Mouse (Mus musculus) cerebellum, adult 11 months (tissue): ENCODE results near the gene Itgb3.
"Not testable (repeated sequence)": the region's sequence is repeated elsewhere in the genome, so short reads cannot be mapped to it uniquely, and the experiment has no call there.

ENCODE experiments used
- DNase-seq: peaks from one replicate; pipeline ENCODE4 v3.0.0; 2022

The Itgb3 gene

DNA sequence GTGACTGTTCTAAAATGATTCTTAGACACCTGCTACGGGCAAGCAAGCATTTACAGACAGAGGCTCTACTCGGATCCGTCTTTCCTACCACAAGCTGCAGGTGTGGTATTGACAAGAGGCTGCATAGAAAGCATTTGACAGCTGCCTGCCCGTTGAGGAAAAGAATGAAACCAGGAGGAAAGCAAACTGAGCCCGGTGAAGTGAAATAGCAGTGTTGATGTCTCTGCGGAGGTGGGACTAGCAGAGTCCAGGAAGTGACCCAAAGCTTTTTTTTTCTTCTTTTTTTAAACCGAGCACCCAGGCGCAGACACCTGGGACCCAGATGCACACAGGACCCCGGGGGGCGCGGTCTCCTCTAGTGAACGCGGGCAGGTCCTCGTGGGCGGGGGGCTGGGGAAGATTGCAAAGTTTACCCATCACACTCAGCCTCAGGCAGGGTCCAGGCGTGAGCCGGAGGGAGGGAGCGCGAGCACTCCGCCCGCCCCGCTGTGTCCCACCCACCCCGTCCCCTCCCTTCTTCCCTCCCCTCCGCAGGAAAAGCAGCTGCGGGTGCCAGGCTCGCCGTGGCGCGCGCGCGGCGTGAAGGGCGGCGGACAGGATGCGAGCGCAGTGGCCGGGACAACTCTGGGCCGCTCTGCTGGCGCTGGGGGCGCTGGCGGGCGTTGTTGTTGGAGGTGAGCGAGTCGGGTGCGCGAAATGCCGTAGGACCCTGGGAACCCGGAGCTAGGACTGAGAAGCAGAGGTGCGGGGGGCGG is at the start of gene Itgb3:
Gene Itgb3, plus strand, starts transcription at position 510 of the 755 bp plus-strand sequence.
- peak; percentile 64 for DNase-seq

- no peak for DNase-seq
Measured at GRCm38 (mm10) chr11:104558065-104558464, 49.7 kb upstream of the Itgb3 start.

DNA sequence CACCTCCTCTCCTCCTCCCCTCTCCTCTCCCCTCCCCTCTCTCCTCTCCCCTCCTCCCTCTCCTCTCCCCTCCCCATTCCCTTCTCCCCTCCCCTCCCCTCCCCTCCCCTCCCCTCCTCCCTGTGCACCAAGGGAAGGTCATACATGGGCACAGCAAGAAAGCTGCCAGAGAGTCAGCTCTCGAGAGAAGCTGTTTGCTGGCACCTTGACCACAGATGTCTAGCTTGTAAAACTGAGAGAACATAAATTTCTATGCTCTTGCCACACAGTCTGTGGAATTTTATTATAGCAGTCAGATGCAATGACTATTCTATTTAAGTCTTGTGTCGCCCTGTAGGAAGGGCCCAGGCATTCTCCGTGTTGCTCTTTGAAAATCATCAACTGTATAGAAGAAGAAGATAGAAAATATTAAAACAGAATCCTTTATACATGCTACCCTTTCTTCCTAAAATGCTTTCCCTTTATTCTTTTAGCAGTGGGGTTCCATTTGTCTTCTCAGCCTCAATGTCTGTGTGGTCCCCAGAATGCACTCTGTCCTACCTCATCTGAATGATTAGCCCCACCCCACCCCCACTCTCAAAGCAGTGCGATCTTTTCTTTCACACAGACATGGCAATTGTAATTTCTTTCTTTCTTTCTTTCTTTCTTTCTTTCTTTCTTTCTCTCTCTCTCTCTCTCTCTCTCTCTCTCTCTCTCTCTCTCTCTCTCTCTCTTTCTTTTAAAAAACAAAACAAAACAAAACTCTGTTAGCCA is 49.0 kb upstream of the Itgb3 start:
- DNase-seq = no peak

DNA sequence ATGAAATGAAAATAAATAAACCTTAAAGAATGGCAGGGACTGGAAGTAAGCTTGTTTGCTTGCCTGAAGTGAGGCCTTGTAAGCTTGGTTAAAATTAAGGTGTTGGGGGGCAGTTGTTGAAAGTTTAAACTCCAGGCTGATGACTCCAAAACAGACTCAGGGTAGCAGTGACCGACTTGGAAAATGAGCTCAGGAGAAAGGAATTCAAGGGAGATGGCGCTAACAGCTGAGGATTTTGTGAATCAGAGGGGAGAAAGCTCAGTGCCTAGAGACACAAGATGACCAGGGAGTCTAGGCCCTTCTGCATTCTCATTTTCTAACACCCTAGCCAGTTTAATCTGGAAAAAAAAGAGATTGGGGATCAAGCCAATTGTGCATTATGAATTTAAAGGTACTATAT is 46.8 kb upstream of the Itgb3 start:
- no peak for DNase-seq

DNA sequence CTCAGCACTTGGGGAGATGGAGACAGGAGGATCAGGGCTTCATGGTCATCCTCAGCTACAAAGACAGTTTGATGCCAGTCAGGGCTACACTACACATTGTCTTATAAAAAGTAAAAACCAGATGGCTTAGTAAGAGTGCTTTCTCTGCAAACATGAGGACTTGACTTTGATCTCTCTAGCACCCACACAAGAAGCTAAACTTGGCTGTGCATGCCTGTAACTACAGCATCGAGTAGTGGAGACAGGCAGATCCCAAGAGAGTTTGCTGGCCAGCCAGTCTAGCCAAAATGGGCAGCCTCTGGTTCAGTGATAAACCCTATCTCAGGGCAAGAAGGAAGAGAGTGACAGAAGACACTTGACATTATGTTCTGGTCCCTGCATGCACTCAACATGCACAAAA is 44.3 kb upstream of the Itgb3 start:
- DNase-seq = no peak

GRCm38 (mm10) chr11:104565172-104565571 is 42.6 kb upstream of the Itgb3 start:
- DNase-seq = no peak

DNA sequence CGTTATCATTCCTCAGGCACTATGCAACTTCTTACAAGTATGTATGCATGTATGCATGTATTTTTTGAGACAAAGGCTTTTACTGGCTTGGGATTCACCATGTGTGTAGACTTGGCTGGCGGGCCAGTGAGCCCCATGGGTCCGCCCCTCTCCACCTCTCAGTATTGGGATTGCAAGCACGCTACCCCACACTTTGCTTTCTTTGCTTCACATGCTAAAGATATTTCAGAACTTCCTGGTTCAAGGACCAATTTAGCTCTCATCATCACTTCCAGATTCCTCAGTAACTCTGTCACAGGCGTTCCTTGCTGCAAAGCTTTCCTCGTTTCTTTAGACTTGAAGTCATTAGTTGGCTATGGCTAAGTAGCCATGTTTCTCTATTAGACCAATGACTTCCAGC is 41.7 kb upstream of the Itgb3 start:
- DNase-seq = no peak

GRCm38 (mm10) chr11:104566796-104567195 is 41.0 kb upstream of the Itgb3 start:
- DNase-seq = no peak

- no peak for DNase-seq
Measured at GRCm38 (mm10) chr11:104567736-104568135, 40.1 kb upstream of the Itgb3 start.

DNA sequence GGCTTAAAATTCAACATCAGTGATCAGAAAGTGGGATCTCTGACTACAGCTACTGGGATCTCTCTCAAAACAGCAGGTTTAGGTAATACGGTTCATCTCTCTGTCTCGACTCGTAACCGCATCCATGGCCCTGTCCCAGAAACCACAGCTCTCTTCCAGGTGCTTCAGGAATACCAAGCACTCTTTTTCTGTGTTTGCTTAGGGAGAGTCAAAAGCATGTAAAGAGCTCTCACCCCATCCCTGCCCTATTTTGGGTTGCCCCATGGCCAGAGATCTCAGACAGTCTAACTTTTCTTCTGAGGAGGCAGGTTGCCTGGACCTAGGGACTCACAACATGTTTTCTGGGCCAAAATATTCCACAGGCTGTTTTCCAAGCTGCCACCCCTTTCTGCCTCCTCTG is 39.5 kb upstream of the Itgb3 start:
- no peak for DNase-seq

GRCm38 (mm10) chr11:104570515-104570914 is 37.3 kb upstream of the Itgb3 start:
- not testable (repeated sequence) for DNase-seq

GRCm38 (mm10) chr11:104571373-104571772 is 36.4 kb upstream of the Itgb3 start:
- not testable (repeated sequence) for DNase-seq

DNA sequence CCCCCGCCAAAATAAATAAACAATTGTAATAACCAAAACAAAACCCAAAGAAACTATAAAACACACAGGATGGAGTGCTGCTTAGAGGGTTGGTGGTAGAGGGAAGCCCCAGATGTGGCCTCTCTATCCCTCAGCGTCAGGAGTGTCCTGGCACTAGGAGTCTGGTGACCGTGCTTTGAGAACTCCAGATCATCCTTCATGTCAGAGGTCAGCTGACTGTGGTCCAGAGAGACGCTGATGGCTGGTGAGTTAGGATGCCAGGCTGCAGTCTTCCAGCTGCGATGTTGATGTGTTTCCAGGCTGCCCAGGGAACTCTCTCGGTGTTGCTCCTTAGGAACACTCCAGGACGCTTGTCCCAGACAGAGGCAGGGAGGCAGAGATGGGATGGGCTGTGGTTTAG is 35.7 kb upstream of the Itgb3 start:
- DNase-seq = no peak

- DNase-seq = no peak
Measured at GRCm38 (mm10) chr11:104572566-104572965, 35.2 kb upstream of the Itgb3 start.

DNA sequence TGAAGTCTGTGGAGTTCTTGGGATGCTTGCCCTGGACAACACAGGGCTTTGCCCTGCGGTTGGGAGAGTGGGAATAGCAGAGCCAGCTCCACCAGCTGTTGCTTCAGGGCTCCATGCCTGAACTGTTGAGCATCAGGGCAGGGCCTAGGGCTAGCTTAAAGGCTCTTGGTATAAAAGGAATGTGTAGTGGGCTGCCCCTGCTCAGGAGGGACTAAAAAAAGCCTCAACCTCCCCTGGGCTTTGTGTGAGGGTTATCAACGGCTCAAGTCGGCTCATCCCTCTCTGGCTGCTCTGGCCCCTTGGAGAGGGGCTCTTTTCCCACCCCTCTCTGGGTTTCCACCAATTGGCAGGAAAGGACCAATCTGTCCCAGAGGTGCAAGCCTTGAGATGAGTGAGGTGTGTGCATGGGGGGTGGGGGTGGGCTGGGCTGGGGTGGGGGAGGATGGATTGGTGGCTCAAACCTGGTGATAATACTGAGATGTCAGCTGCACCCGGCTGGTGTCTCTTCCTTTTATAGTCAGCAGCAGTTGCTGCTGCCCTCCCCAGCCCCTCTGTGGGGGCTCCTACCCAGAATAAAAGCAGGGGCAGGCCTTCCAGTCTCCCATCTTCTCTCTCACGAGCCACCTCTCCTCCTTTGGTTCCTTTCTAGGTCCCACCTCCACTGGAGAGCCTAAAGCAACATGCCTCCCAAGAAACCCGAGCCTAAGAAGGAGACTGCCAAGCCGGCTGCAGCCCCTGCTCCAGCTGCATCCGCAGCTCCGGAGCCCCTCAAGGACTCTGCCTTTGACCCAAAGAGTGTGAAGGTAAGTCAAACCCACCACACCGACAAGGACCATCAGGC is 30.8 kb upstream of the Itgb3 start:
- no peak for DNase-seq

GRCm38 (mm10) chr11:104578074-104578473 is 29.7 kb upstream of the Itgb3 start:
- no peak for DNase-seq

DNA sequence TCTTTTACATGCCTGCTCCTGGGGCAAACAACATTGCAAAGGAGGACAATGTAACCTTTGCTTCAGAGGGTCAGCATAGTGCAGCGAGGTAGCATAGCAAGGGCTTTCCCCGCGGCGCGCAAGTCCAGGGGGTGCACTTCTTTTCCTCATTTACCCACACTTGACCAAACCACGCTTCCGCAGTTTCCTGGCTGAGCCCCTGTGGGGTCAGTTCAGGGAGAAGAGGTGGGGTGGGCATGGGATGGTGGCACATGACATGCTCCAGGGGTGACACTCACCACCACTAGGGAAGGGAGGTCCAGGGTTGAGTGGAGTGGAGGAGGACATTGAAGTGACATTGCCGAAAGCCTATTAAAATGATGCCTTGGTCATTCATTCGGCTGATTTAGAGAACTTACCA is 28.7 kb upstream of the Itgb3 start:
- no peak for DNase-seq

DNA sequence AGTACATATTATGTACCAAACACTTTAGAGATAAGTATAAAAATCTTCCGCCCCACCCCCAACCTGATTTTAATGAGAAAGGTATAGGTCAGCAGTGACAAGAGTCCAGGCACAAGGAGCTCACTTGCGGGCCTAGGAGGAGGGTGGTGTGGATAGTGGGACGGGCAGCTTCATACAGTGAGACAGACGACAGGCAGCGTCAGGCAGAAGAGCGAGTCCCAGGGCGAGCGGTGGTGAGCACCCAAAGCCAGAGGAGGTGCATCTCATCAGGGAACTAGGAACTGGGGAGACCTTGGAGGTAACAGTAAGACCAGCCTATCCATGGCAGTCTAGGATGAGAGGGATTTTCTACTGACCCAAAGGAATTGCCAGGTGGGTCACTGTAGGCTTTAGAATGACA is 28.2 kb upstream of the Itgb3 start:
- no peak for DNase-seq

- DNase-seq = no peak
Measured at GRCm38 (mm10) chr11:104580091-104580490, 27.7 kb upstream of the Itgb3 start.

- DNase-seq = no peak
Measured at GRCm38 (mm10) chr11:104580606-104581005, 27.2 kb upstream of the Itgb3 start.

DNA sequence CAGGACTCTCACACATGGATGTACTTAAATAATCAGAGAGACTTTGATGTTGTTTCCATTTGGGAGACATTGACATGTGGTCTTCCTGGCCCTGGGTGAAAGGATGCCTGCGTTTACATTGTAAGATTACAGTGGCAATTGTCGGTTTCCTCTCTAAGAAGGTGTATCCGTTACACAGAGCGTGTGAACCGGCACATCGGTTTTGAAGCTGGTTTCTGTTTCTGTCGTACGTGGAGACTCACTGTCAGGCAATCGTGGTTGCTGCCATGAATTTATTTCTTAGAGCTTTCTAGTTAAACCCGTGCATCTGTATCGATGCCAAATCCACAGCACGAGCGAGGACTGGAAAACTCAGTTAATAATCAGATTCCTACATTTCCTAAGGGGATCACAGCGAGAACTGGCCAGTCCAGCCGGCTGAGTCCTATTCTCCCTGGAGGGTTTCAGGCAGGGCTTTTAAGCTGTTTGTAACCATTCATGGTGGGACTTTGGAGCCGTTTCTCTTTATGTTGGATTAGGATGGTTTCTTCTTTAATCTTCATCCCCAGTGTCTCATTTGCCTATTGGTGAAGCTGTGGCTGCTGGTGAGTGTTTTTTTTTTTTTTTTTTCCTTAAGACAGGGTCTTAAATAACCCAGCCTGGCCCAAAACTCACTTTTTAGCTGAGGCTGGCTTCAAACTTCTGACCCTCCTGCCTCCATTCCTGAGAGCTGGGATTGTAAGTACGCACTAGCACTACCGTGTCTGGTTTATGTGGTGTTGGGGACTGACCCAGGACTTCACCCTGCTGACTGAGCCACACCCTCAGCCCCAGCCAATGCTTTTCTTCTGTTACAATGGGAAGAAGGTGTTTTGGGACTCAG is 26.1 kb upstream of the Itgb3 start:
- no peak for DNase-seq

GRCm38 (mm10) chr11:104582308-104582606 is 25.5 kb upstream of the Itgb3 start:
- no peak for DNase-seq
